Mouse (Mus musculus): Measurements from ENCODE around the gene Car5a.

DNA sequence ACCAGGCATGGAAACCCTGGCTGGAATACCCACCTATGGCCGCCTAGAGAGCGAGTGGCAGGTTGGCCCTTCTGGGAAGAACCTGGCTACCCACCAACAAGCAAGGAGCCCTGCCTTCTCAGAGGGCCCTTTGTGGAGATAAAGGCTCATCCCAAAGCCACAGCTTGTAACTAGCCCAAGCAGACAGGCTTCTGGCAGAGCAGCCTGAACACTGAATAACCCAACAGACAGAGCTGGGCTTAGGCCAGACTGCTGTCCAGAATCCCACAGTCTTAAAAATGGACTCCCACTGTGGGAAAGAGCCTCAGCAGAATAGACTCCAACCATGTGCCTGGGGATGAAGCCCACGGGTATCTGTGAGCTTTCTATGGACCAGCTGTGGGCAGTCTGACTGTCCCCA is 60.5 kb downstream of the Car5a start:
- TF ChIP-seq CTCF (IDR thresholded peaks at IDR 0.05; ENCODE audit: low read depth) (no peak), EP300 (IDR thresholded peaks at IDR 0.05; ENCODE audit: low read depth) (no peak)
